Mouse (Mus musculus) limb, embryonic 13.5 days (tissue): ENCODE data around the gene Tssk6. TPM values are rescaled to one million over a fixed set of nuclear protein-coding genes. Genes with fewer than 3 reads are reported as not detected.
"Not testable (repeated sequence)": the region's sequence is repeated elsewhere in the genome, so short reads cannot be mapped to it uniquely, and the experiment has no call there.

Experiments
- ATAC-seq: fragments of 200-750 bp; cut with Nextera tagmentation; 2 replicates; pipeline ENCODE4 v1.8.0; 2017; ENCODE audit warnings: low read depth, moderate number of reproducible peaks, moderate TSS enrichment; ENCODE audit not compliant: low FRiP score
- H3K27ac ChIP-seq: fragments of 300-500 bp; sonication (generic); 2 replicates; pipeline ENCODE4 v1.5.1; 2015; ENCODE audit warnings: inconsistent platforms, mild to moderate bottlenecking, moderate library complexity
- H3K27me3 ChIP-seq: fragments of 300-500 bp; sonication (generic); 2 replicates; pipeline ENCODE4 v1.6.1; 2015; ENCODE audit warnings: mild to moderate bottlenecking, inconsistent platforms
- H3K36me3 ChIP-seq: fragments of 300-500 bp; sonication (generic); 2 replicates; pipeline ENCODE4 v1.6.1; 2015; ENCODE audit warnings: inconsistent platforms, mild to moderate bottlenecking, moderate library complexity
- H3K4me1 ChIP-seq: fragments of 300-500 bp; sonication (generic); 2 replicates; pipeline ENCODE4 v1.6.1; 2015; ENCODE audit warnings: inconsistent platforms
- H3K4me2 ChIP-seq: fragments of 300-500 bp; sonication (generic); replicated peaks from 2 replicates; pipeline ENCODE4 v1.6.1; 2015; ENCODE audit warnings: inconsistent platforms, mild to moderate bottlenecking, moderate library complexity
- H3K4me3 ChIP-seq: fragments of 300-500 bp; sonication (generic); 2 replicates; pipeline ENCODE4 v1.5.1; 2015; ENCODE audit warnings: moderate library complexity, mild to moderate bottlenecking, inconsistent platforms
- H3K9ac ChIP-seq: fragments of 300-500 bp; sonication (generic); 2 replicates; pipeline ENCODE4 v1.6.1; 2015; ENCODE audit warnings: mild to moderate bottlenecking, inconsistent platforms
- H3K9me3 ChIP-seq: fragments of 300-500 bp; sonication (generic); 2 replicates; pipeline ENCODE4 v1.6.1; 2016; ENCODE audit warnings: inconsistent platforms
- WGBS: fragments of 180-500 bp; shearing (Covaris S2); methylation state at CpG from one replicate; pipeline ENCODE4 v1.1.7; 2015; 5-methylcytosine and 5-hydroxymethylcytosine counted together
- polyA plus RNA-seq: library from polyadenylated mRNA; unstranded; fragments of >200 nt; fragmentation: Nextera tagmentation; extraction: Ambion mirVana; gene quantifications from 2 replicates; pipeline ENCODE4 v1.2.1, GENCODE M21; 2015

The Tssk6 gene
- polyA plus RNA-seq, 1 experiment from 2014 or later: 4.3 TPM

DNA sequence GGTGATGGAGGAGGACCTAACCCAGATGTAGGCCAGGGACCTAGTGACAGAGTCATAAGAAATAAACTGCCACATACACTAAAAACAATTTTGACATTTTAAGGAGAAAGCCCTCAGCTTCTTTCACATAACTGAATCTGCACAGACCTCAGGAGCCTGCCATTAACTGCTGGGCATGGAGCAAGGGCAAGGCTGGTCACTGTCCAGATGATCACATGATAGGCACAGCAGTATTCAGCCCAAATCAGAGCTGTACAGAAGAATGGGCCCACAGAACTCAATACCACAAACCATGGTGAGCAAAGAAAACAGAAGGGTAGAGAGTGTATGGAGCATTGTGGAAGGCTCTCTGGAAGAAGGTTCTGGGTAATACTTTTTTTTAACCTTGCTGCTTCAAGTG is 24.9 kb downstream of the Tssk6 start:
- H3K27ac ChIP-seq: no peak overlapping the region
- H3K9ac ChIP-seq: no peak overlapping the region
- 0 out of 2 replicates have a peak, but pooled peaks cover 3% of the 10 kb centered on the region for H3K4me1 ChIP-seq
- no peak overlapping the region for H3K4me2 ChIP-seq
- H3K4me3 ChIP-seq: no peak overlapping the region
- no peaks in the 10 kb centered on the region for H3K9me3 ChIP-seq
- no peaks in the 10 kb centered on the region for H3K27me3 ChIP-seq
- ATAC-seq: no peak
- peaks cover 14% of the 10 kb centered on the region for H3K36me3 ChIP-seq

DNA sequence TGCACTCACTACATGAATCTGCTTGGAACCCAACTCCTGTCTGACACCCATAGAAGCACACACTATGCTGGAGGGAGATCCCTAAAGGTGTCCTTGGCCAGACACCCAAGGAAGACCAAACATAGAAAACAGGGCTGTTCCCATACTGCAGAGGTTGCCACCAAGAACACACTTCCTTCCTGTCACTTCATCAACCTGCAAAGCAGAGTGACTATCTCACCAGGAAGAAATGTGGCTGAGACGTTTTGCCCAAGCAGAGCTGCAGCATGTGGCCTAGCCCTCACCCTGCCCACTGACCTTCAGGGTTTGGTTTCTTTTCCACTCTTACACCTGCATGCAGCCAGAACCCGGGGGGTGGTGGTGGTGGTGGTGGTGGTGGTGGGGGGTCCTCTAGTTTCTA is 31.8 kb downstream of the Tssk6 start:
- WGBS: 74% methylated on average over 2 of the region's 2 CpGs
- H3K36me3 ChIP-seq: peaks cover 38% of the 10 kb centered on the region
- no peak for ATAC-seq

DNA sequence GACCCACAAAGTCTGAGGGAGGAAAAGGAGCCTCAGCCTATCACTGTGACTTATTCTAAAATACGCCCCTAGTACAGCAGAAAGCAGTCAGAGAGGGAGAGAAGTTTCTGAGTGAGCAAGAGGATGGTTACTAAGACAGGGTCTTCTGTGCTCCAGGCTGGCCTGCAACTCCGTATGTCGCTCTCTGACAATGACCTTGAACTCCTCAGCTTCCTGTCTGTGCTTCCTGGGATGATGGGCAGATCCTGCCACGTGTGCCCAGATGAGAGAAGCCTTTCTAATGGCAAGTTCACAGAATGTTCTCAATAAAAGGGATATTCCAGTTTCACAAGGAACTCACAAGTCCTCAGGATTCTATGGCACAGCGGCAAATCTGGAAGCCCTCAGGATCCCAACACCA is 32.6 kb downstream of the Tssk6 start:
- Histone ChIP-seq H3K36me3 (peaks cover 37% of the 10 kb centered on the region), H3K9ac (no peak overlapping the region), H3K27ac (no peak overlapping the region), H3K4me2 (no peak overlapping the region), H3K27me3 (no peaks in the 10 kb centered on the region), H3K9me3 (no peaks in the 10 kb centered on the region), H3K4me1 (peaks cover 8% of the 10 kb centered on the region), H3K4me3 (no peak overlapping the region)
- WGBS: 90% methylated on average over 5 of the region's 5 CpGs
- ATAC-seq: no peak

More for the DNA sequence above, 31.8 kb downstream of the Tssk6 start:
- Histone ChIP-seq H3K4me1 (peaks cover 7% of the 10 kb centered on the region), H3K4me3 (no peak overlapping the region), H3K9ac (no peak overlapping the region), H3K27me3 (no peaks in the 10 kb centered on the region), H3K4me2 (no peak overlapping the region), H3K27ac (no peak overlapping the region), H3K9me3 (no peaks in the 10 kb centered on the region)

DNA sequence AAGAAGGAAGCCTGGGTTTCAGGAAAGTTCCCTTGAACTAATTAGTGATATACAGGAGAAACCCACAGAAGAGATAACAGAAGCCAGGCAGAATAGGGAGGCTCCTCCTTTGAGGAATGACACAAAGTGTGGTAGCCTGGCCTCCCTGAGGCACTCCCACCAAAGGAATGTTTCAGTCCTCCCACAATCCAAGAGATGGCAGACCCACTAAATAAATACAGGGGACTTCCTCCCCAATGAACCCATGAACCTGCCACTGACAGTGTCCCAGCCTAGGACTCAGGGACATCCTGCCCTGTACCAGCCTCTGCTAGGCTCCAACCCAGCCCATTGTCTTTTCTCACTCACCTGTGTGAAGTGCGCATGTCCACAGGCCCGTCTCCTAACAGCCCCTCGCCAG is 33.4 kb downstream of the Tssk6 start:
- Histone ChIP-seq H3K4me3 (no peak overlapping the region), H3K36me3 (peaks cover 37% of the 10 kb centered on the region), H3K27me3 (no peaks in the 10 kb centered on the region), H3K9me3 (no peaks in the 10 kb centered on the region), H3K4me1 (peaks cover 16% of the 10 kb centered on the region), H3K27ac (no peak overlapping the region), H3K4me2 (no peak overlapping the region), H3K9ac (no peak overlapping the region)
- WGBS: 88% methylated on average over 3 of the region's 3 CpGs
- ATAC-seq: no peak

DNA sequence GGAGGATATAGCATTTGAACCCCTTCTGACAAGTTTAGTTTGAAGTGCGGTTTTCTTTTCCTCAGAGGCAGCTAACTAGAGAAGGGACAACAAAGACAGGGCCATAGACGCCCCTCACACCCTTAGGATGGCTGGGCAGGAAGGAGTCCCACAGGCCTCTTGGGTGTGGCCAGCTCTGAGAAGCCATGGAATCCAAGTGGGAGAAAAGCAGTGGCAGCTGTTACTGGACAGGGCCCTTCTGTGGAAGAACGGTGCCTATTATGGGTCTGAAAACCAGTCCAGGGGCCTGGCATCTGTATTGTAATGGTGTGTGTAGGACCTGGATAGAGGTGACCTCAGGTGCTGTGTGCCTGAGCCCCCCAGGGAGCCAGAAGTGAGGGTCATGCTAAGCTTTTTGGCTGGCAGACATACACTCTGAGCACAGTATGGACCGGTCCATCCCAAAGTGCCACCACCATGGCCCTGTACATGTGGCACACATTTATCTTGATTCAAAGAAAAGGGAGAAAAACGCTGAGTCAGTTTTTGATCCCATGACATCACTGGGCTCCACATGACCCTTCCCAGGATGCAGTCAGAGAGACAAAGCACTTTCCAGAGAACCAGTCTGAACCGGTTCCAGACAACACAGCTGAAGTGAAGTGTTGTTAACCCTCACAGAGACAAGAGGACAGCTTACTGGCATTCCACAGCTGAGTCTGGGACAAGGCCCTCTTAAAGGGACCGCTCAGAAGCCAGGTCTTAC is 34.2 kb downstream of the Tssk6 start:
- H3K27me3 ChIP-seq: no peaks in the 10 kb centered on the region
- H3K4me1 ChIP-seq: peaks cover 18% of the 10 kb centered on the region
- H3K27ac ChIP-seq: 0 out of 2 replicates have a peak overlapping the region, but pooled peaks have one; percentile 39
- WGBS: 72% methylated on average over 7 of the region's 7 CpGs
- H3K36me3 ChIP-seq: peaks cover 34% of the 10 kb centered on the region
- H3K9ac ChIP-seq: no peak overlapping the region; the same call in 1 of the 2 replicates
- no peak overlapping the region for H3K4me3 ChIP-seq
- peak; percentile 74 for ATAC-seq
- no peaks in the 10 kb centered on the region for H3K9me3 ChIP-seq
- H3K4me2 ChIP-seq: no peak overlapping the region

DNA sequence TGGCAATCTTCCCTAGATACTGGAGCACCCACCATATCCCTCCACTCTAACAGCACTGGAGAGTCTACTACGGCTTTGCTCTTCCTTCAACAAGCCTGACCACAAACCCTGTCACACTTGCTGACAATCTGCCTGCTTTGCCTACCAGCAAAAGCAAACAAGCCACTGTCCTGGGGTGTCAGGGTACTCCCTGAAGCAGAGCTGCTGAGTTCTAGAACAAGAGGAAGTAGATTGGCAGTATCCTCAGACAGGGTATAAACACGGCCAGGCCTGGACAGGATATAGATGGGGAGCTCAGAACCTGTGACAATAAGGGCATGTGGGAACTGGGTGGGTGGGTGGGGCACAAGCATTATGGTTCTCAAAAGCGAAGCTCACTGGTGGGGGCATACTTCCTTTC is 35.5 kb downstream of the Tssk6 start:
- peaks cover 31% of the 10 kb centered on the region for H3K36me3 ChIP-seq
- H3K9me3 ChIP-seq: no peaks in the 10 kb centered on the region
- WGBS: 90% methylated on average over 3 of the region's 3 CpGs
- no peak overlapping the region for H3K27ac ChIP-seq
- peaks cover 18% of the 10 kb centered on the region for H3K4me1 ChIP-seq
- H3K27me3 ChIP-seq: no peaks in the 10 kb centered on the region
- no peak overlapping the region for H3K4me3 ChIP-seq
- ATAC-seq: no peak
- no peak overlapping the region for H3K9ac ChIP-seq
- no peak overlapping the region for H3K4me2 ChIP-seq

DNA sequence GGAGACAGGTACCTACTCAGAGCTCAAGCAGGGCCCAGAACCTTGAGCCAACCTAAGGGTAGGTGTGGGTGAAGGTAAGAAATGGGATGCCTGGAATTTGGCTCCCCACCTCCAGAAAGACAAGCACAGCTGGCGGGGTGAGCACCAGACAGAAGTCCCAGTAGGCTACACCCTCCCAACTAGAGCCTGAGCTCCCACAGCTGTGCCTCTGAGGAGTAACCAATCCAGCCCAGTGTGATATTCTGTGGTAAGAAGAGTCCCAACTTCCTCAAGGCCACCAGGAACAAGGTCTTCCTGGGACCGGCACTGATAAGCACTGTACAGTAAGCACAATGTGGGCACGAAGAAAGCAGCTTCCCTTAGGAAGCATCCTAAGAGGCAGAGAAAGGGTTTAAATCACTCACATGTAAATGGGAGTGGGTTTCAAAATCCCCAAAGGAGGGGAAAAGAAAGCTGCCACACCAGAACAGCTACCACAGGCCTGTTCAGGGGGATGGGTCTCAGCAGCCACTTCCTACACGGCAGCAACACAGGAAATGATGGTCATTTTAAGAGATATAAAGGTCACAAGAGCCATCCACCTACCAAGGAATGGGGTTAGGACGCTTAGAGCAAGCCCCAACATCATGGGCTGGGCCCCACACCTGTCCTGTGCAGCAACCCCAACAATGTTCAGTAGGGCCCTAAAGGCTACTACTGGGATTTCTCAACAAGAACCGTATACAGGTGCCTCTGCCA is 36.4 kb downstream of the Tssk6 start:
- ATAC-seq: no peak
- Histone ChIP-seq H3K4me1 (peaks cover 18% of the 10 kb centered on the region), H3K9ac (no peak overlapping the region), H3K27ac (no peak overlapping the region), H3K36me3 (peaks cover 23% of the 10 kb centered on the region), H3K27me3 (no peaks in the 10 kb centered on the region), H3K4me3 (no peak overlapping the region), H3K9me3 (no peaks in the 10 kb centered on the region), H3K4me2 (no peak overlapping the region)
- WGBS: 79% methylated on average over 6 of the region's 6 CpGs

DNA sequence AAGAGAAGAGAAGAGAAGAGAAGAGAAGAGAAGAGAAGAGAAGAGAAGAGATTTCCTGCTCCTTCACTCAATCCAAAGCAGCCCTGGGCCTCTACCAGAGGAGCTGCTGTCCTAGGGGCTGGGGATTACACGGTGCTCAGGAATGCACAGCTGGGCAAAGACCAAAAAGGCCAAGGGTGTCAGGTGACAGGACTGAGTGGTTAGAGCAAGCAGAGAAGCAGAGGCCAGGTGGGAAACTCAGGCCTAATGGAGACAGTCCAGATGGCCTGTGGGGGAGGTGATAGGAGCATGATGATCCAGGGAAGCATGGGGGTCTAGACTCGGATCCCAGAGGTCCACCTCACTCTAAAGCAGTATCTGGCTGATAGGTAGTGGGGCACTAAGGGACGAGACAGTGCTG is 37.6 kb downstream of the Tssk6 start:
- no peaks in the 10 kb centered on the region for H3K9me3 ChIP-seq
- peaks cover 13% of the 10 kb centered on the region for H3K36me3 ChIP-seq
- H3K27me3 ChIP-seq: no peaks in the 10 kb centered on the region
- H3K4me2 ChIP-seq: no peak overlapping the region
- peaks cover 18% of the 10 kb centered on the region for H3K4me1 ChIP-seq
- 28% methylated on average over 3 of the region's 3 CpGs for WGBS
- peak; percentile 78; the same call in 1 of the 2 replicates for ATAC-seq
- H3K27ac ChIP-seq: no peak overlapping the region
- no peak overlapping the region for H3K9ac ChIP-seq
- H3K4me3 ChIP-seq: no peak overlapping the region

DNA sequence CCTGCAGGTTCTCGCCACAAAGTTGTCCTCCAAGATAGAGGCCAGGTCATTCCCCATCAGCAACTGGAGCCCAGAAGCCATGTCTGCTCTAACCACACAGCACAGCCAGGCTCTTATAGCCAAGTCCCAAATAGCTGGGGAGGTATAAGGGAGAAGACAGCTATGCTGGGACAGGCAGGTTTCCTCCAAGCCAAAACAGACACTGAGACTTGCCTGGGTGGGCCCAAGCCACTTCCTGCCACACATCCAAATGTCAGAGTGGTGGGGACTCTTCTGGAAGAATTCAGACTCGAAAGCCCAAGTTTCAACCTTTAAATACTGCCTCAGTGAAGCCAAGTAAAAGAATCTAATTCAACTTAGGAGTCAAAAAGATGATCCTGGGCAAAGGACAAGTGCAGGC is 38.4 kb downstream of the Tssk6 start:
- no peak for ATAC-seq
- Histone ChIP-seq H3K9ac (no peak overlapping the region), H3K27ac (no peak overlapping the region; the same call in 1 of the 2 replicates), H3K9me3 (no peaks in the 10 kb centered on the region), H3K27me3 (no peaks in the 10 kb centered on the region), H3K4me3 (no peak overlapping the region), H3K4me1 (peaks cover 18% of the 10 kb centered on the region), H3K36me3 (peaks cover 5% of the 10 kb centered on the region), H3K4me2 (no peak overlapping the region)
- 93% methylated on average over 2 of the region's 2 CpGs for WGBS

DNA sequence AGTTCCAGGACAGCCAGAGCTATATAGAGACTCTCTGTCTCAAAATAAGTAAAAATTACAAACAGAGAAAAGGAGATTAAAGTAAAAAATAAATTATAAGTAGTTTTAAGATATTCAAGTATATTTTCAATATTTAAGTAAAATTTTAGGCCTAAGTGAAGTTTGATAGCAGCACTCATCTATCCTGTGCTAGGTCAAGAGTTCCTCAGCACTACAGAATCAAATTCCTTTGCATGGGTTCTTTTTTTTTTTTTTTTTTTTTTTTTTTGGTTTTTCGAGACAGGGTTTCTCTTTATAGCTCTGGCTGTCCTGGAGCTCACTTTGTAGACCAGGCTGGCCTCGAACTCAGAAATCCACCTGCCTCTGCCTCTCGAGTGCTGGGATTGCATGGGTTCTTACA is 40.5 kb downstream of the Tssk6 start:
- not testable (repeated sequence) for H3K9me3 ChIP-seq, H3K4me3 ChIP-seq, ATAC-seq, H3K27ac ChIP-seq, H3K9ac ChIP-seq, H3K27me3 ChIP-seq, H3K4me2 ChIP-seq
- 78% methylated on average over 3 of the region's 3 CpGs for WGBS
- peaks cover 17% of the 10 kb centered on the region for H3K36me3 ChIP-seq
- H3K4me1 ChIP-seq: peaks cover 12% of the 10 kb centered on the region

DNA sequence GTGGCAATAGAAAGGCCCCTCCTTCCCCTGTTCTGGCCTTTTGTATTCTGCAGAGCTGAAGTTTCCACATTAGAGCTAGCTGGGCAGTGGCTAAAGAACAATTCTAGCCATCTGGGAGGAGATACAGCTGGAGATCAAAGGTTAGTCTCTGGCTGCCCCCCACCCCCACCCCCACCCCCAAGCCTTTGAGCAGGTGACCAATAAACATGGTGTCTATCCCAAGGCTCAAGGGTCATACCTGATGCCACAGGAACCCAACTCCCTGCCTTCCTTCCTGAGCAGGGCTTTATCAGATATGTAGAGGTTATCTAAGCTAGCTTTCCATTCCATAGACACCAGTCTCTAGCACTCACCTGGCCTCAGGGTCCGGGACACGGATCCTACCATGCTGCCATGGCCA is 48.3 kb downstream of the Tssk6 start:
- H3K4me3 ChIP-seq: no peak overlapping the region
- no peaks in the 10 kb centered on the region for H3K27me3 ChIP-seq
- no peak overlapping the region for H3K4me2 ChIP-seq
- WGBS: 93% methylated on average over 2 of the region's 2 CpGs
- no peaks in the 10 kb centered on the region for H3K9me3 ChIP-seq
- no peaks in the 10 kb centered on the region for H3K4me1 ChIP-seq
- no peak for ATAC-seq
- H3K9ac ChIP-seq: no peak overlapping the region
- no peak overlapping the region for H3K27ac ChIP-seq
- H3K36me3 ChIP-seq: peaks cover 40% of the 10 kb centered on the region
